Comparison of ENCODE assay signal across 8 mouse cellular contexts in genomic region chr5:64487698-64488398, GRCm38 (mm10).
DNase-seq lines count a peak whose midpoint lies in the region; ATAC-seq and TF ChIP-seq lines count a peak whose summit lies in the region.

No protein-coding gene starts in this region.

- H3K9me3 ChIP-seq in liver, embryonic 11.5 days (ENCODE audit: control insufficient read depth, low read length) = no peaks in the 10 kb centered on the region
- no peaks in the 10 kb centered on the region for H3K9me3 ChIP-seq in midbrain, postnatal 0 days (ENCODE audit: low read length)

- no peak for TF ChIP-seq CTCF in bone marrow macrophage, adult 2 months (IDR thresholded peaks at IDR 0.05; ENCODE audit: low read depth, low read length)
- no peak for TF ChIP-seq CTCF in spleen, adult 2 months (IDR thresholded peaks at IDR 0.05; ENCODE audit: extremely low read depth, insufficient read depth, insufficient read length, insufficient replicate concordance)
- TF ChIP-seq CTCF in midbrain, postnatal 0 days (IDR thresholded peaks at IDR 0.05) = no peak

- peak overlapping the region; percentile 51 for H3K4me3 ChIP-seq in bone marrow macrophage, adult 2 months (ENCODE audit: insufficient read depth, low read length)
- H3K4me3 ChIP-seq in liver, embryonic 11.5 days (ENCODE audit: low read depth, low read length) = peak overlapping the region; percentile 23; the same call in 1 of the 2 replicates
- peak overlapping the region; percentile 61 for H3K4me3 ChIP-seq in spleen, adult 2 months (ENCODE audit: extremely low read depth, insufficient read depth, insufficient read length)
- H3K4me3 ChIP-seq in midbrain, postnatal 0 days (ENCODE audit: low read depth, low read length) = no peak overlapping the region

- DNase-seq in frontal cortex, adult 2 months (ENCODE audit: extremely low spot score in 1 of 2, low spot score in 1 of 2) = no peak
- DNase-seq in liver, embryonic 11.5 days (ENCODE audit: low spot score) = no peak
- DNase-seq in spleen, adult 2 months (ENCODE audit: low read depth in 1 of 2, low spot score in 2 of 2) = peak; percentile 80 to 83
- no peak for DNase-seq in retina, postnatal 1 day
- no peak for DNase-seq in layer of hippocampus, adult 9-11 months
- DNase-seq in midbrain, postnatal 0 days (ENCODE audit: low spot score) = no peak

- no peak for TF ChIP-seq POLR2A in bone marrow macrophage, adult 2 months (IDR thresholded peaks at IDR 0.05; ENCODE audit: borderline replicate concordance, low read depth, low read length)
- TF ChIP-seq POLR2A in spleen, adult 2 months (IDR thresholded peaks at IDR 0.05; ENCODE audit: low read depth, low read length) = peak; percentile 30

- H3K4me2 ChIP-seq in liver, embryonic 11.5 days = peak overlapping the region; percentile 59
- H3K4me2 ChIP-seq in midbrain, postnatal 0 days (ENCODE audit: low read depth, low read length, poor library complexity, severe bottlenecking) = no peak overlapping the region

- H3K9ac ChIP-seq in liver, embryonic 11.5 days (ENCODE audit: low read depth, low read length) = no peak overlapping the region
- no peak overlapping the region for H3K9ac ChIP-seq in midbrain, postnatal 0 days (replicated peaks; ENCODE audit: low read length, poor library complexity, severe bottlenecking)

- peaks cover 4% of the 10 kb centered on the region; the same call in 1 of the 2 replicates for H3K4me1 ChIP-seq in bone marrow macrophage, adult 2 months (ENCODE audit: control insufficient read depth, insufficient read depth, low read length)
- peaks cover 2% of the 10 kb centered on the region; the same call in 1 of the 2 replicates for H3K4me1 ChIP-seq in liver, embryonic 11.5 days (replicated peaks; ENCODE audit: control insufficient read depth, insufficient read depth, low read length)
- H3K4me1 ChIP-seq in spleen, adult 2 months (ENCODE audit: control insufficient read depth, insufficient read depth, insufficient read length) = peaks cover 35% of the 10 kb centered on the region
- peaks cover 6% of the 10 kb centered on the region; the same call in 1 of the 2 replicates for H3K4me1 ChIP-seq in midbrain, postnatal 0 days (ENCODE audit: insufficient read depth, low read length)

- 46% methylated on average over 14 of the region's 14 CpGs for WGBS in liver, embryonic 11.5 days
- WGBS in spleen, adult 2 months = 4% methylated on average over 14 of the region's 14 CpGs
- 79% methylated on average over 14 of the region's 14 CpGs for WGBS in midbrain, postnatal 0 days

- no peaks in the 10 kb centered on the region for H3K27me3 ChIP-seq in liver, embryonic 11.5 days (replicated peaks; ENCODE audit: control insufficient read depth, insufficient read depth, low read length)
- no peaks in the 10 kb centered on the region for H3K27me3 ChIP-seq in spleen, adult 2 months (ENCODE audit: control insufficient read depth, insufficient read depth, low read length)
- no peaks in the 10 kb centered on the region for H3K27me3 ChIP-seq in midbrain, postnatal 0 days (ENCODE audit: insufficient read depth, low read length)

- no peak overlapping the region for H3K27ac ChIP-seq in bone marrow macrophage, adult 2 months (ENCODE audit: insufficient read depth, low read depth, low read length)
- H3K27ac ChIP-seq in liver, embryonic 11.5 days (ENCODE audit: low read depth, low read length) = no peak overlapping the region
- peak overlapping the region; percentile 97 for H3K27ac ChIP-seq in spleen, adult 2 months (ENCODE audit: insufficient read depth, low read length)
- no peak overlapping the region for H3K27ac ChIP-seq in midbrain, postnatal 0 days (ENCODE audit: low read depth, low read length)

- H3K36me3 ChIP-seq in liver, embryonic 11.5 days (ENCODE audit: control insufficient read depth, insufficient read depth, low read length) = no peaks in the 10 kb centered on the region
- H3K36me3 ChIP-seq in spleen, adult 2 months (ENCODE audit: control insufficient read depth, insufficient read depth, low read length) = no peaks in the 10 kb centered on the region
- H3K36me3 ChIP-seq in midbrain, postnatal 0 days (ENCODE audit: insufficient read depth, low read length) = no peaks in the 10 kb centered on the region

- peak; percentile 64 for ATAC-seq in frontal cortex, adult (ENCODE audit: low TSS enrichment)
- no peak for ATAC-seq in liver, embryonic 11.5 days (replicated peaks; ENCODE audit: low FRiP score)
- no peak for ATAC-seq in midbrain, postnatal 0 days (ENCODE audit: low FRiP score)

Comparison
In these comparisons a context has a peak if more than half of its experiments do, and no peak if none do; other contexts are left out.
1. DNase-seq: peak in spleen, adult 2 months (2 of 2); none in frontal cortex, adult 2 months (0 of 2), liver, embryonic 11.5 days (single experiment), retina, postnatal 1 day (single experiment), layer of hippocampus, adult 9-11 months (single experiment) and midbrain, postnatal 0 days (single experiment).